Mouse (Mus musculus): ENCODE data around the gene Lgals1. TPM values are rescaled to one million over a fixed set of nuclear protein-coding genes. Genes with fewer than 3 reads are reported as not detected.

The Lgals1 gene
- polyA plus RNA-seq (2012; rRNA removed): 226 and 578 TPM in 2 replicates

DNA sequence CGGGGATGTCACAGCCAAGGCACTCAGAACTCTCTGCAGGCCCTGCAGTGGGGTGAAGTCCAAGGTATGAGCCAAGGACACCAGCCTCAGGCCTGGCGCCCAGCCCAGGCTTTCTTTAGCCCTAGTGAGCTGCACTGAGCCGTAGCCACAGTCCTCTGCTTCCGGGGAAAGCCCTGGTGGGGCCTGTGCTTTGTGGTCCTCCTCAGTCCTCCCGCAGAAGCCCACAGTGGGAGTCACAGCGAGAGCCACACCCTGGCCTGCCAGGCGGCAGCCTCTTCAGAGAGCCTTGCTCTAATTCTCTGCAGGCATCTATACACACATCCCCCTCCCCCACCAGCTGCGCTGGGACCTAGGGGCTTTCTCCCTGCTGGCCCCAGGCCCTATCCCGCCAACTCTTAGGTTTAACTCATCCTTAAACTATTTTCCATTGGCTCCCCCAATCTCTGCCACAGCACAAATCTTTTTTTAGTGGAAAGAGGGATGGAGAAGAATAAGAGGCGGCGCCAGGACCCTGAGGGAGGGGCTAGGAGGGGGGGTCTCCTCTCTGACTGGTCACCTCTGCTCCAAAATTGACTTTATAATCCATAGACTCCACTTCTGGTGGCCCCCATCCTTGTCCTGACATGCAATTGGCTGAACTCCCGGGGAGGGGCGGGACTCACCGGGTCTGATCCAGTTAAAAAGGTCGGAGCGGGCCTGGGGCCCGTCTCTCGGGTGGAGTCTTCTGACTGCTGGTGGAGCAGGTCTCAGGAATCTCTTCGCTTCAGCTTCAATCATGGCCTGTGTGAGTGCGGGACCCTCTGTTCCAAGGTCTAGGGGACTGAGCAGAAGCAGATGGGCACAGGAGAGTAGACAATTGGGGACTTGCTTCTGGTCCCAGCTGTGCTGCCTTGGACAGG lies at the start of gene Lgals1:
TSS of gene Lgals1 (plus strand) at position 705 of the 899 bp plus-strand sequence.

GRCm38 (mm10) chr15:78876991-78877809 lies 49.3 kb upstream of the Lgals1 start, which contains the start of gene Gga1:
Gene Gga1 (plus strand): TSS chr15:78877190.

GRCm38 (mm10) chr15:78899409-78899739 lies 27.2 kb upstream of the Lgals1 start, which contains the start of gene Gm49510:
Gene Gm49510 (plus strand): TSS chr15:78899667.

DNA sequence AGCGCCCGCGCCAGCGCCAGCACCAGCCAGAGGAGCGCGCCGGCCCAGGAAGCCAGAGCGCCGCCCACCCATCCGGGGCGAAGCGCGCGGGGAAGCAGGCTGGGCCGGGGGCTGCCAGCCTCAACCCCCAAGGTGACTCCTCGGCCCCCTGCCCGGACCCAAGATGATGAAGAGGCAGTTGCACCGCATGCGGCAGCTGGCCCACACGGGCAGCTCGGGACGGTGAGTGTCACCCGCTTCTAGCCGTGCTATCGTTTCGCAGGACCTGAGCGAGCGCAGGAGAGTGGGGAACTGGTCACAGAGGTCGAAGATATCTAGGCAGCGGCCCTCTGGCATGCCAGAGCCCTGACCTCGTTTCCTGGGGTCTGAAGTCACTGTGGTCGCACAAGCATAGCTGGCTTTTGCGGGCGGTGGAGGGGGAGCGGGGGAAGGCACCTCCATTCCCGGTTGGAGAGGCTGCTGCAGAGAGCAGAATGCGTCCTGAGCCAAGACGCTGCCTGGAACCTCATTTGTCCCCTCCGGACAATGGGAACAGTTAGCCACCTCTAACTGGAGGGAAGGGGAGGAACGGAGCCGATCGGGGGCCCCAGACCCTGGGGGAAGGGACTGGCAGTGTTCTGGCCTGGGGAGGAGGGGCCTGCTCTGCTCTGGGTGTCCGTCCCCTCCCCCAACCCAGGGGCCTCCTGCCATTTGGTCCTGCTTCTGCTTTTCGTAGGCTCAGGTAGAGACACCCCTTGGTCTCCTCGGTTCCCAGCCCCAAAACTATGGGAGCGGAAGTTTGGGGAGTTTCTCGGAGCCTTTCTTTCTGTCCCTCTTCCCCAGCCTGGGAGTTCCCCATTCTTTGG lies 26.6 kb upstream of the Lgals1 start, which contains the start of gene Sh3bp1:
TSS of gene Sh3bp1 (plus strand) at position 29 of the 845 bp plus-strand sequence.

DNA sequence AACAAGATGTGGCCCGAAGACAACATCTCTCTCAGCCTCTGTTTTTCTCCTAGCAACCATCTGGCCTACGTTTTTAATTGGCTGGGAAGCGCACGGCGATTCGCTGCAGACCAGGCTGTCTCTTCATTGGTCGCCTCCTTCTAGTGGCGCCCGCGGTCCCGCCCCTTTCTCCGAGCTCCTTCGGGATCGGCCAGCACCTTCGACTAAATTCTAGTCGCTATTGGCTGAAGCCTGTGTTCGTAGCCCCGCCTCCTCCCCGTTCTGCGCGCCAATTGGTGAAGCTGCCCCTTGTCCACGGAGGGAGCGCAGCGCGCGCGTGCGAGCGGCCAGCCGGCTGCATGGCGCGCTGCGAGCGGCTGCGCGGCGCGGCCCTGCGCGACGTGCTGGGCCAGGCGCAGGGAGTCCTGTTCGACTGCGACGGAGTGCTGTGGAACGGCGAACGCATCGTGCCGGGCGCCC lies 12.9 kb upstream of the Lgals1 start, which contains the start of gene Pdxp:
TSS of gene Pdxp (plus strand) at position 288 of the 459 bp plus-strand sequence.

DNA sequence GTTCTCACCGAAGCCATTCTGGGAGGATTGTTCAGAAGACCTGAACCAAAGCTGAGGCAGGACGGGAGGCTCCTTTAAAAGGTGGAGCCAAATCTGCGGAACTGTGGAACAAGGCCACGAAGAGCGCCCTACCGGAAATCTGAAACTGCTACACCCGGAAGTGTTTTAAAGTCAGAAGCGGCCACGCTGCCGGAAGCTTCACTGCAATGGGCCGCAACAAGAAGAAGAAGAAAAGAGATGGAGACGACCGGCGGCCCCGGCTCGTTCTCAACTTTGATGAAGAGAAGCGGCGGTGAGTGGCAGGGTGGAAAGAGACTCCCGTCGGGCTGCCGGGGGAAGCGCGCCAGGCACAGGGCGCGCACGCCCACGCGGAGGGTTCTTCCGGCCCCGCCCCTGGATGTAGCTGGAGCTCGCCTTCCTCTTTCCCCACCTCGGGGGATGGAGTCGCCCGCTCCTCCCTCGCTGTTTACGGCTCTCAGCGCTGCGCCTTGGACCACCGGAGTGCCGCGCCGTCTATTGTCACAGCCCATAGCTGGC lies 8.3 kb downstream of the Lgals1 start, which contains the start of gene Nol12:
TSS of gene Nol12 (plus strand) at position 150 of the 537 bp plus-strand sequence.

GRCm38 (mm10) chr15:78947657-78948056 lies 21.1 kb downstream of the Lgals1 start, which contains the start of gene Triobp:
Gene Triobp (plus strand): TSS chr15:78947724.

Other genes starting within 250 kb of the Lgals1 start
- 12.1 and 12.6 TPM in 2 replicates for gene Elfn2, start 208.0 kb upstream of the Lgals1 start, polyA plus RNA-seq (2012; rRNA removed)
- 41.0 and 71.7 TPM in 2 replicates for gene Mfng, start 153.2 kb upstream of the Lgals1 start, polyA plus RNA-seq (2012; rRNA removed)
- gene Card10, start 123.7 kb upstream of the Lgals1 start, polyA plus RNA-seq (2012; rRNA removed): 3.8 and 5.4 TPM in 2 replicates
- gene Cdc42ep1, start 84.1 kb upstream of the Lgals1 start, polyA plus RNA-seq (2012; rRNA removed): 9.1 and 13.2 TPM in 2 replicates
- gene Lgals2, start 71.2 kb upstream of the Lgals1 start, polyA plus RNA-seq (2012; rRNA removed): 0.10 and 0.29 TPM in 2 replicates
- gene Gga1, start 49.5 kb upstream of the Lgals1 start, polyA plus RNA-seq (2012; rRNA removed): 65.7 and 68.2 TPM in 2 replicates
- gene Gm49510, start 27.1 kb upstream of the Lgals1 start, polyA plus RNA-seq (2012; rRNA removed): 0.02 and 0.03 TPM in 2 replicates
- 13.7 and 27.6 TPM in 2 replicates for gene Sh3bp1, start 27.0 kb upstream of the Lgals1 start, polyA plus RNA-seq (2012; rRNA removed)
- 87.9 and 100 TPM in 2 replicates for gene Pdxp, start 12.8 kb upstream of the Lgals1 start, polyA plus RNA-seq (2012; rRNA removed)
- gene Nol12, start 8.2 kb downstream of the Lgals1 start, polyA plus RNA-seq (2012; rRNA removed): 41.2 and 43.8 TPM in 2 replicates
- gene Triobp, start 21.0 kb downstream of the Lgals1 start, polyA plus RNA-seq (2012; rRNA removed): 48.5 and 58.0 TPM in 2 replicates
- 278 and 348 TPM in 2 replicates for gene H1f0, start 101.7 kb downstream of the Lgals1 start, polyA plus RNA-seq (2012; rRNA removed)
- gene Galr3, start 115.2 kb downstream of the Lgals1 start, polyA plus RNA-seq (2012; rRNA removed): 0.07 and 0.24 TPM in 2 replicates
- gene Ankrd54, start 136.2 kb downstream of the Lgals1 start, polyA plus RNA-seq (2012; rRNA removed): 58.6 and 61.8 TPM in 2 replicates
- 173 and 188 TPM in 2 replicates for gene Eif3l, start 148.5 kb downstream of the Lgals1 start, polyA plus RNA-seq (2012; rRNA removed)
- 22.3 and 27.5 TPM in 2 replicates for gene Micall1, start 182.2 kb downstream of the Lgals1 start, polyA plus RNA-seq (2012; rRNA removed)
- gene Polr2f, start 214.3 kb downstream of the Lgals1 start, polyA plus RNA-seq (2012; rRNA removed): 182 and 194 TPM in 2 replicates
- gene 1700088E04Rik, start 214.5 kb downstream of the Lgals1 start, polyA plus RNA-seq (2012; rRNA removed): 16.1 and 16.8 TPM in 2 replicates
- gene Sox10, start 238.5 kb downstream of the Lgals1 start, polyA plus RNA-seq (2012; rRNA removed): 5.8 and 20.4 TPM in 2 replicates

Measured in central nervous system, embryonic 14 days (tissue).